Mouse (Mus musculus): ENCODE measurements at regions not wholly inside any gene's neighbourhood (a gene's known extent, or its start where the extent isn't known, plus 50 kb on each side); places are given as distances from the start of the nearest gene placed in this dataset.
"Not testable (repeated sequence)": the region's sequence is repeated elsewhere in the genome, so short reads cannot be mapped to it uniquely, and the experiment has no call there.

DNA sequence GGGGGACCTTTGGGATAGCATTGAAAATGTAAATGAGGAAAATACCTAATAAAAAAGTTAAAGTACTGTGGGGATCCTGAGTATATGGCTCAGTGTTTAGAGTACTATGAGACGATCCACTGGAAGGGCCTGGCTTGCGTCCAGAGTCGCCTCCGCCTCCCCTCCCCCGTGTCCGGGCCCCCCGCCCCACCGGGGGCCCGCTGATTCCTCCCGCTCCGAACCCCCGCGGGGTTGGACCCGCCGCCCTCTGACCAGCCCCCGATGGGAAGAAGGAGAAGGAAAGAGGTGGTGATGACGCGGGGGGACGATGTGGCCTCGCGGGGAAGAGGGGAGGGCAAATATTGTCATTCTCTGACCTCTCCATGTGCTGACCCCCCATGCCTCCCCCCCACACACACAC lies 500.8 kb upstream of the Gm12887 start:
- WGBS (ENCODE audit: insufficient replicate concordance) = no CpG with 5 or more reads among the region's 21 CpGs
- not testable (repeated sequence) for H3K36me3 ChIP-seq (replicated peaks; ENCODE audit: control insufficient read depth, insufficient read depth, low read depth); H3K27ac ChIP-seq; H3K27me3 ChIP-seq (ENCODE audit: control insufficient read depth, insufficient read depth, low read length); H3K9me3 ChIP-seq (ENCODE audit: control insufficient read depth, low read length); H3K4me3 ChIP-seq (ENCODE audit: insufficient read depth in 1 of 2, low read depth in 2 of 2, low read length in 2 of 2); H3K4me2 ChIP-seq (ENCODE audit: low read depth); H3K9ac ChIP-seq (replicated peaks); H3K4me1 ChIP-seq (replicated peaks; ENCODE audit: control insufficient read depth in 2 of 2, insufficient read depth in 2 of 2, low read length in 1 of 2); DNase-seq (ENCODE audit: low read depth in 3 of 3, low spot score in 3 of 3)
- ATAC-seq (ENCODE audit: insufficient read depth) = peak; percentile 99
